Mouse (Mus musculus): ENCODE data around the gene Tmem115.

- no peak for TF ChIP-seq POLR2A (IDR thresholded peaks at IDR 0.05; ENCODE audit: insufficient read length, low read depth)
- TF ChIP-seq TCF3 (IDR thresholded peaks at IDR 0.05; ENCODE audit: insufficient read length, low read depth) = no peak
- TF ChIP-seq USF1 (IDR thresholded peaks at IDR 0.05; ENCODE audit: low read depth) = no peak
- TF ChIP-seq MYOD1 (IDR thresholded peaks at IDR 0.05; ENCODE audit: control insufficient read depth in 1 of 3, insufficient read length in 2 of 3, low read depth in 2 of 3) = no peak
- no peak for TF ChIP-seq MAX (IDR thresholded peaks at IDR 0.05; ENCODE audit: low read depth)
- TF ChIP-seq MYOG (IDR thresholded peaks at IDR 0.05; ENCODE audit: control insufficient read depth in 1 of 3, insufficient read depth in 1 of 3, insufficient read length in 2 of 3, low read depth in 2 of 3) = no peak
- TF ChIP-seq SRF (IDR thresholded peaks at IDR 0.05; ENCODE audit: control insufficient read depth, insufficient read length, low read depth) = no peak
- no peak for TF ChIP-seq E2F4 (IDR thresholded peaks at IDR 0.05; ENCODE audit: insufficient read depth)
- no peak for TF ChIP-seq TCF12 (IDR thresholded peaks at IDR 0.05; ENCODE audit: insufficient read depth, poor library complexity, severe bottlenecking)
These were observed 15.1 kb downstream of the Tmem115 start for GRCm38 (mm10) chr9:107548820-107549219.
